Mouse (Mus musculus) kidney, embryonic 16.5 days (tissue): ENCODE data around the gene Flvcr2. TPM values are rescaled to one million over a fixed set of nuclear protein-coding genes. Genes with fewer than 3 reads are reported as not detected.

ENCODE experiments used
- ATAC-seq: fragments of 200-750 bp; cut with Nextera tagmentation; 2 replicates; pipeline ENCODE4 v1.8.0; 2017; ENCODE audit warnings: moderate TSS enrichment; ENCODE audit not compliant: low FRiP score, low TSS enrichment
- H3K27ac ChIP-seq: fragments of 300-500 bp; sonication (generic); 2 replicates; pipeline ENCODE4 v1.5.1; 2014; ENCODE audit warnings: low read length
- H3K27me3 ChIP-seq: fragments of 300-500 bp; sonication (generic); 2 replicates; pipeline ENCODE4 v1.6.1; 2014; ENCODE audit warnings: low read length, control low read depth, mixed read lengths; ENCODE audit not compliant: insufficient read depth
- H3K36me3 ChIP-seq: fragments of 300-500 bp; sonication (generic); 2 replicates; pipeline ENCODE4 v1.6.1; 2014; ENCODE audit warnings: low read length, control low read depth, mixed read lengths; ENCODE audit not compliant: insufficient read depth
- H3K4me1 ChIP-seq: fragments of 300-500 bp; sonication (generic); 2 replicates; pipeline ENCODE4 v1.6.1; 2014; ENCODE audit warnings: low read length, control low read depth, mixed read lengths; ENCODE audit not compliant: insufficient read depth
- H3K4me2 ChIP-seq: fragments of 300-500 bp; sonication (generic); replicated peaks from 2 replicates; pipeline ENCODE4 v1.6.1; 2014; ENCODE audit warnings: low read depth, low read length
- H3K4me3 ChIP-seq: fragments of 300-500 bp; sonication (generic); 2 replicates; pipeline ENCODE4 v1.5.1; 2014; ENCODE audit warnings: mild to moderate bottlenecking, low read length
- H3K9ac ChIP-seq: fragments of 300-500 bp; sonication (generic); replicated peaks from 2 replicates; pipeline ENCODE4 v1.6.1; 2014; ENCODE audit warnings: low read length
- H3K9me3 ChIP-seq: fragments of 300-500 bp; sonication (generic); 2 replicates; pipeline ENCODE4 v1.6.1; 2016; ENCODE audit warnings: low read length, control low read depth
- WGBS: fragments of 180-500 bp; shearing (Covaris S2); extraction: QIAGEN DNeasy Blood & Tissue Kit; methylation state at CpG from one replicate; pipeline ENCODE4 v1.1.7; 2014; 5-methylcytosine and 5-hydroxymethylcytosine counted together
- microRNA-seq: library from miRNA; unstranded; fragments of <30 nt; microRNA quantifications from one replicate; pipeline ENCODE4, GENCODE M21; 2016
- polyA plus RNA-seq: library from polyadenylated mRNA; unstranded; fragments of >200 nt; fragmentation: Nextera tagmentation; extraction: Ambion mirVana; gene quantifications from 2 replicates; pipeline ENCODE4 v1.2.1, GENCODE M21; 2015

Gene Flvcr2
- polyA plus RNA-seq, 1 experiment from 2014 or later: 7.1 TPM

DNA sequence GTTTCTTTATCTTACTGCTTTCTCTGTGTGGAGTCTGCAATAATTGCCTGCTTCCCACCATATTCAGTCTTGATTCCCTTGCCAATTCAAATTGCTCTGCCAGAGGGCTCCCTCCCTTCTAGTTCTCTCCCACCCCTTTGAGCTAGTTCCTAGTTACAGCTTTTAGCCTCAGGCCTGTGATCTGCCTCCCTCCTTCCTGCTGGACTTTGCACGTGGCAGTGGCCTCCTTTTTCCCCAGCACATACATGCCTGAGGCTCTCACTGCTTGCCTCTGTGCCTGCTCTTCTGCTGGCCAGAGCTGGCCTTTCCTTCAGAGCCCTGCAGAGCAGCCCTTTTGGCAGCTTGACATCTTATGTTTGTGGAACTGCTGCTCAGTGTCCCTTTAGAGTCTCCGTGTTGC, 116.2 kb downstream of the Flvcr2 start:
- H3K27me3 ChIP-seq: no peaks in the 10 kb centered on the region
- H3K9ac ChIP-seq: no peak overlapping the region; the same call in 1 of the 2 replicates
- no peaks in the 10 kb centered on the region for H3K4me1 ChIP-seq
- H3K27ac ChIP-seq: no peak overlapping the region
- H3K4me3 ChIP-seq: no peak overlapping the region
- WGBS: 31% methylated on average over 2 of the region's 2 CpGs
- H3K4me2 ChIP-seq: no peak overlapping the region
- no peak for ATAC-seq
- H3K9me3 ChIP-seq: no peaks in the 10 kb centered on the region
- H3K36me3 ChIP-seq: no peaks in the 10 kb centered on the region

Small RNA genes within 50 kb of the gene (microRNA-seq; reads per million reads assigned to microRNA genes)
- not detected for gene Gm47285

Other genes starting within 250 kb of the Flvcr2 start
- gene Jdp2, start 147.5 kb upstream of the Flvcr2 start, polyA plus RNA-seq: 0.21 and 0.32 TPM in 2 replicates
- gene Batf, start 59.9 kb upstream of the Flvcr2 start, polyA plus RNA-seq: 3.9 TPM in 2 replicates
- gene Erg28, start 78.0 kb downstream of the Flvcr2 start, polyA plus RNA-seq: 116 and 120 TPM in 2 replicates
- 11.3 and 14.9 TPM in 2 replicates for gene Ttll5, start 78.1 kb downstream of the Flvcr2 start, polyA plus RNA-seq